Mouse (Mus musculus) CH12.LX (cell line): ENCODE results near the gene Agap1. TPM values are rescaled to one million over a fixed set of nuclear protein-coding genes. Genes with fewer than 3 reads are reported as not detected.

Source experiments
- DNase-seq: peaks from one replicate; pipeline ENCODE4 v3.0.0-alpha.2; 2013; ENCODE audit errors: extremely low read depth
- H3K27ac ChIP-seq: 2 replicates; pipeline ENCODE4 v1.5.1; 2012; ENCODE audit warnings: low read depth, mild to moderate bottlenecking, control low read depth, moderate library complexity; ENCODE audit not compliant: insufficient read depth
- H3K27me3 ChIP-seq: replicated peaks from 2 replicates; pipeline ENCODE3; 2012; ENCODE audit warnings: inconsistent platforms
- H3K36me3 ChIP-seq, 2 experiments: replicated peaks in 1 of 2; 2 replicates each; pipeline versions ENCODE3 to v1.6.1; 2012; ENCODE audit warnings: inconsistent platforms in 1 of 2, low read length in 1 of 2, mild to moderate bottlenecking in 1 of 2, mixed read lengths in 1 of 2, moderate library complexity in 1 of 2; ENCODE audit not compliant: control insufficient read depth in 1 of 2, insufficient read depth in 1 of 2
- H3K4me1 ChIP-seq, 2 experiments: 2 replicates each; pipeline ENCODE4 v1.6.1; 2012; ENCODE audit warnings: inconsistent platforms in 1 of 2, moderate library complexity in 1 of 2; ENCODE audit not compliant: insufficient read depth in 2 of 2, control insufficient read depth in 1 of 2
- H3K4me2 ChIP-seq: 2 replicates; pipeline ENCODE4 v1.6.1; 2012; ENCODE audit warnings: low read depth, mild to moderate bottlenecking, control low read depth; ENCODE audit not compliant: poor library complexity, insufficient read depth, severe bottlenecking
- H3K4me3 ChIP-seq, 3 experiments: fragments of 150-350 bp in 1 of 3; sonication (generic) in 1 of 3; replicated peaks in 1 of 3; 2 replicates each; pipeline versions ENCODE3 to v1.5.1; 2011 to 2012; ENCODE audit warnings: low read depth in 2 of 3, low read length in 2 of 3, mild to moderate bottlenecking in 2 of 3, moderate library complexity in 2 of 3, control low read depth in 1 of 3, improper control_type of control experiment in 1 of 3, inconsistent platforms in 1 of 3, mixed read lengths in 1 of 3; ENCODE audit not compliant: poor library complexity in 1 of 3
- H3K79me2 ChIP-seq: replicated peaks from 2 replicates; pipeline ENCODE4 v1.6.1; 2012; ENCODE audit warnings: mild to moderate bottlenecking, moderate library complexity; ENCODE audit not compliant: control insufficient read depth, poor library complexity, insufficient read depth, severe bottlenecking; ENCODE audit errors: extremely low read depth
- H3K9ac ChIP-seq: 2 replicates; pipeline ENCODE4 v1.6.1; 2012; ENCODE audit warnings: low read depth, mild to moderate bottlenecking, control low read depth, moderate library complexity; ENCODE audit not compliant: insufficient read depth
- H3K9me3 ChIP-seq: replicated peaks from 2 replicates; pipeline ENCODE3; 2012; ENCODE audit warnings: low read length, inconsistent platforms, mixed read lengths
- CHD1 ChIP-seq: IDR thresholded peaks from 2 replicates; pipeline ENCODE4 v1.6.1; 2012; ENCODE audit warnings: low read depth, low read length, improper control_type of control experiment, inconsistent platforms
- CTCF ChIP-seq, 2 experiments: IDR thresholded peaks in 1 of 2; conservative IDR thresholded peaks in 1 of 2; 2 replicates each; pipeline ENCODE4 v1.5.1; 2011 to 2012; ENCODE audit warnings: low read depth in 2 of 2, low read length in 2 of 2, improper control_type of control experiment in 1 of 2, inconsistent platforms in 1 of 2, mild to moderate bottlenecking in 1 of 2, moderate library complexity in 1 of 2
- ELF1 ChIP-seq: IDR thresholded peaks from 2 replicates; pipeline ENCODE4 v1.6.1; 2014; ENCODE audit warnings: low read depth, mild to moderate bottlenecking, inconsistent platforms, low read length, improper control_type of control experiment
- ETS1 ChIP-seq: conservative IDR thresholded peaks from 2 replicates; pipeline ENCODE4 v1.6.1; 2012; ENCODE audit warnings: low read depth, mild to moderate bottlenecking, inconsistent platforms, low read length, improper control_type of control experiment, moderate library complexity
- GABPA ChIP-seq: IDR thresholded peaks from 2 replicates; pipeline ENCODE4 v1.6.1; 2012; ENCODE audit warnings: low read depth, low read length, improper control_type of control experiment, inconsistent platforms; ENCODE audit not compliant: insufficient replicate concordance
- HCFC1 ChIP-seq: IDR thresholded peaks from 2 replicates; pipeline ENCODE4 v1.6.1; 2012; ENCODE audit warnings: low read depth, mild to moderate bottlenecking, inconsistent platforms, low read length, improper control_type of control experiment
- IRF4 ChIP-seq: IDR thresholded peaks from 2 replicates; pipeline ENCODE4 v1.6.1; 2014; ENCODE audit warnings: low read depth, mild to moderate bottlenecking, inconsistent platforms, low read length, improper control_type of control experiment
- JUND ChIP-seq: conservative IDR thresholded peaks from 2 replicates; pipeline ENCODE4 v1.6.1; 2011; ENCODE audit warnings: low read depth, low read length, improper control_type of control experiment
- KAT2A ChIP-seq: IDR thresholded peaks from 2 replicates; pipeline ENCODE4 v1.6.1; 2012; ENCODE audit warnings: low read length, improper control_type of control experiment, inconsistent platforms; ENCODE audit not compliant: insufficient replicate concordance
- MAFK ChIP-seq: IDR thresholded peaks from 2 replicates; pipeline ENCODE4 v1.6.1; 2011; ENCODE audit warnings: low read length, improper control_type of control experiment; ENCODE audit not compliant: insufficient replicate concordance
- MYC ChIP-seq: IDR thresholded peaks from 2 replicates; pipeline ENCODE4 v1.6.1; 2011; ENCODE audit warnings: low read depth, mild to moderate bottlenecking, improper control_type of control experiment, low read length
- NRF1 ChIP-seq: IDR thresholded peaks from 2 replicates; pipeline ENCODE4 v1.6.1; 2014; ENCODE audit warnings: low read depth, mild to moderate bottlenecking, inconsistent platforms, low read length, improper control_type of control experiment, moderate library complexity
- RAD21 ChIP-seq: IDR thresholded peaks from 2 replicates; pipeline ENCODE4 v1.6.1; 2011; ENCODE audit warnings: low read depth, mild to moderate bottlenecking, low read length, improper control_type of control experiment, moderate library complexity
- SIN3A ChIP-seq: IDR thresholded peaks from 2 replicates; pipeline ENCODE4 v1.6.1; 2012; ENCODE audit warnings: low read length, improper control_type of control experiment, inconsistent platforms
- ZMIZ1 ChIP-seq: IDR thresholded peaks from 2 replicates; pipeline ENCODE4 v1.6.1; 2012; ENCODE audit warnings: low read depth, mild to moderate bottlenecking, inconsistent platforms, low read length, improper control_type of control experiment
- ZNF384 ChIP-seq: IDR thresholded peaks from 2 replicates; pipeline ENCODE4 v1.6.1; 2012; ENCODE audit warnings: low read depth, low read length, improper control_type of control experiment, inconsistent platforms
- dilution Hi-C: fragments of 300-500 bp; cut with MboI; formaldehyde crosslinking; loops from 2 replicates; pipeline ENCODE4 v1.14.3; 2020; ENCODE audit warnings: low sequenced_read_pairs; ENCODE audit not compliant: extremely low pct_unique_long_range_greater_than_20kb, extremely low pct_ligation_motif_present
- in situ Hi-C: fragments of 300-500 bp; cut with MboI; formaldehyde crosslinking; loops from 3 replicates; pipeline ENCODE4 v1.14.3; 2019; ENCODE audit warnings: low sequenced_read_pairs, low pct_ligation_motif_present, low pct_unique_long_range_greater_than_20kb, mixed read lengths
- polyA plus RNA-seq: library from polyadenylated mRNA; unstranded; fragments of >175 nt; gene quantifications from 2 replicates; pipeline ENCODE4 v1.2.1, GENCODE M21; 2012; ENCODE audit warnings: low read depth; ENCODE audit not compliant: insufficient read length
- total RNA-seq, 2 experiments: library from RNA; depleted of rRNA; stranded (reverse); fragments of 300-350 nt in 1 of 2; fragments of >200 nt in 1 of 2; gene quantifications; 2 replicates each; pipeline ENCODE4 v1.2.3; 2012 to 2014

Agap1 gene
- total and polyA plus RNA-seq, 3 experiments, result not detected

GRCm38 (mm10) chr1:89739067-89739774, 284.6 kb downstream of the Agap1 start:
- Histone ChIP-seq H3K79me2 (no peaks in the 10 kb centered on the region), H3K4me2 (no peak overlapping the region), H3K4me1 (no peaks in the 10 kb centered on the region), H3K9ac (no peak overlapping the region)
- DNase-seq, result no peak
- in situ Hi-C loops, result no loop called here
- no peak for TF ChIP-seq HCFC1
- no peak for TF ChIP-seq JUND
- no peak for TF ChIP-seq MAFK
- no peak for TF ChIP-seq ZMIZ1
- TF ChIP-seq CHD1, result no peak
- TF ChIP-seq RAD21, result no peak
- TF ChIP-seq KAT2A, result no peak
- TF ChIP-seq SIN3A, result no peak
- TF ChIP-seq ELF1, result no peak
- TF ChIP-seq ETS1, result no peak
- no peak for TF ChIP-seq GABPA
- no peak for TF ChIP-seq MYC
- no peak for TF ChIP-seq NRF1
- TF ChIP-seq, all 38 proteins: peak for 0
- H3K27me3 ChIP-seq, result no peaks in the 10 kb centered on the region
- H3K9me3 ChIP-seq, result peaks cover 86% of the 10 kb centered on the region
- no peaks in the 10 kb centered on the region for H3K36me3 ChIP-seq
- no peak overlapping the region for H3K27ac ChIP-seq
- no peak overlapping the region for H3K4me3 ChIP-seq
- dilution Hi-C loops, result no loop called here

- no peak for TF ChIP-seq CTCF (conservative IDR thresholded peaks at IDR 0.05 in 1 of 2, IDR thresholded peaks at IDR 0.05 in 1 of 2; ENCODE audit: low read depth in 2 of 2, low read length in 2 of 2)
- TF ChIP-seq SIN3A, result no peak
- TF ChIP-seq ZMIZ1, result no peak
- TF ChIP-seq ZNF384, result no peak
- TF ChIP-seq CHD1, result no peak
- no peak for TF ChIP-seq IRF4
- no peak for TF ChIP-seq ETS1
- Histone ChIP-seq H3K4me2 (no peak overlapping the region), H3K4me3 (no peak overlapping the region), H3K36me3 (no peaks in the 10 kb centered on the region), H3K4me1 (no peaks in the 10 kb centered on the region), H3K27me3 (no peaks in the 10 kb centered on the region), H3K9ac (no peak overlapping the region), H3K79me2 (no peaks in the 10 kb centered on the region), H3K9me3 (peaks cover 86% of the 10 kb centered on the region), H3K27ac (no peak overlapping the region)
- dilution Hi-C loops, result no loop called here
- DNase-seq, result no peak
- in situ Hi-C loops, result no loop called here
Measured at GRCm38 (mm10) chr1:89739775-89740099, 285.1 kb downstream of the Agap1 start.
